Mouse (Mus musculus) cortical plate, adult 2 months (tissue): ENCODE data around the gene Myo1a. TPM values are rescaled to one million over a fixed set of nuclear protein-coding genes. Genes with fewer than 3 reads are reported as not detected.
"Not testable (repeated sequence)": the region's sequence is repeated elsewhere in the genome, so short reads cannot be mapped to it uniquely, and the experiment has no call there.

Source experiments
- H3K27ac ChIP-seq: fragments of 200-500 bp; 2 replicates; pipeline ENCODE4 v1.5.1; 2012; ENCODE audit warnings: low read length, control low read depth, inconsistent platforms; ENCODE audit not compliant: insufficient read depth
- H3K4me1 ChIP-seq: fragments of 200-500 bp; 2 replicates; pipeline ENCODE4 v1.6.1; 2011; ENCODE audit warnings: low read length; ENCODE audit not compliant: control insufficient read depth, insufficient read depth
- H3K4me3 ChIP-seq: fragments of 200-500 bp; 2 replicates; pipeline ENCODE4 v1.5.1; 2011; ENCODE audit warnings: mild to moderate bottlenecking, low read length, control low read depth; ENCODE audit not compliant: insufficient read depth
- CTCF ChIP-seq: fragments of 200-500 bp; IDR thresholded peaks from 2 replicates; pipeline ENCODE4 v1.5.1; 2011; ENCODE audit warnings: mild to moderate bottlenecking, control low read depth, low read length; ENCODE audit not compliant: insufficient read depth; ENCODE audit errors: extremely low read depth
- POLR2A ChIP-seq: fragments of 200-500 bp; IDR thresholded peaks from 2 replicates; pipeline ENCODE4 v1.6.1; 2011; ENCODE audit warnings: mild to moderate bottlenecking, low read length, control low read depth; ENCODE audit not compliant: insufficient read depth; ENCODE audit errors: extremely low read depth
- polyA plus RNA-seq: library from polyadenylated mRNA; depleted of rRNA; stranded (reverse); fragments of >200 nt; gene quantifications from 2 replicates; pipeline ENCODE4 v1.2.3, GENCODE M21; 2012; rRNA removed

Myo1a gene
- 1.3 and 1.7 TPM in 2 replicates for polyA plus RNA-seq

- Histone ChIP-seq H3K4me1 (no peaks in the 10 kb centered on the region), H3K27ac (no peak within 1 kb of the TSS), H3K4me3 (no peak within 1 kb of the TSS)
- TF ChIP-seq CTCF (no peak), POLR2A (no peak)
Measured at GRCm38 (mm10) chr10:127704766-127705220, at the start of gene Myo1a. Gene Myo1a, plus strand, starts transcription at chr10:127705170.

- H3K4me3 ChIP-seq, H3K27ac ChIP-seq: not testable (repeated sequence)
Measured at GRCm38 (mm10) chr10:127657617-127658016, 47.4 kb upstream of the Myo1a start.

GRCm38 (mm10) chr10:127658076-127658475, 46.9 kb upstream of the Myo1a start:
- no peak overlapping the region for H3K27ac ChIP-seq
- H3K4me3 ChIP-seq = no peak overlapping the region
- H3K4me1 ChIP-seq = peaks cover 4% of the 10 kb centered on the region; the same call in 1 of the 2 replicates
- TF ChIP-seq CTCF = no peak
- TF ChIP-seq POLR2A = no peak

More at GRCm38 (mm10) chr10:127657617-127658016, 47.4 kb upstream of the Myo1a start:
- not testable (repeated sequence) for H3K4me1 ChIP-seq

- no peak for TF ChIP-seq POLR2A
- no peak for TF ChIP-seq CTCF
- peaks cover 4% of the 10 kb centered on the region; the same call in 1 of the 2 replicates for H3K4me1 ChIP-seq
- H3K4me3 ChIP-seq = no peak overlapping the region
Measured at GRCm38 (mm10) chr10:127659551-127659950, 45.4 kb upstream of the Myo1a start.

GRCm38 (mm10) chr10:127661291-127661914, 43.6 kb upstream of the Myo1a start:
- Histone ChIP-seq H3K4me3 (no peak overlapping the region; the same call in 1 of the 2 replicates), H3K4me1 (peaks cover 4% of the 10 kb centered on the region; the same call in 1 of the 2 replicates), H3K27ac (peak overlapping the region; percentile 43)
- TF ChIP-seq POLR2A (no peak), CTCF (no peak)

More at GRCm38 (mm10) chr10:127659551-127659950, 45.4 kb upstream of the Myo1a start:
- H3K27ac ChIP-seq = no peak overlapping the region

- TF ChIP-seq CTCF (no peak), POLR2A (0 out of 2 replicates have a peak, but pooled peaks have one; percentile 38)
- Histone ChIP-seq H3K4me3 (peak overlapping the region; percentile 16), H3K4me1 (peaks cover 4% of the 10 kb centered on the region; the same call in 1 of the 2 replicates), H3K27ac (peak overlapping the region; percentile 91)
Measured at GRCm38 (mm10) chr10:127661915-127662663, 42.9 kb upstream of the Myo1a start.

- Histone ChIP-seq H3K4me1 (peaks cover 6% of the 10 kb centered on the region; the same call in 1 of the 2 replicates), H3K27ac (peak overlapping the region; percentile 91), H3K4me3 (peak overlapping the region; percentile 16)
- TF ChIP-seq CTCF = no peak
- TF ChIP-seq POLR2A = no peak
Measured at GRCm38 (mm10) chr10:127662666-127663253, 42.2 kb upstream of the Myo1a start.

GRCm38 (mm10) chr10:127663590-127663989, 41.4 kb upstream of the Myo1a start:
- Histone ChIP-seq H3K4me3 (peak overlapping the region; percentile 98; the same call in 1 of the 2 replicates), H3K27ac (no peak overlapping the region), H3K4me1 (peaks cover 6% of the 10 kb centered on the region; the same call in 1 of the 2 replicates)
- TF ChIP-seq CTCF = no peak
- no peak for TF ChIP-seq POLR2A

GRCm38 (mm10) chr10:127664166-127664565, 40.8 kb upstream of the Myo1a start:
- peak overlapping the region; percentile 98; the same call in 1 of the 2 replicates for H3K4me3 ChIP-seq
- TF ChIP-seq CTCF (no peak), POLR2A (no peak)
- no peak overlapping the region for H3K27ac ChIP-seq
- peaks cover 6% of the 10 kb centered on the region; the same call in 1 of the 2 replicates for H3K4me1 ChIP-seq

- H3K4me1 ChIP-seq = peaks cover 6% of the 10 kb centered on the region; the same call in 1 of the 2 replicates
- H3K27ac ChIP-seq = no peak overlapping the region
- TF ChIP-seq CTCF (no peak), POLR2A (no peak)
- peak overlapping the region; percentile 98 for H3K4me3 ChIP-seq
Measured at GRCm38 (mm10) chr10:127664891-127665290, 40.1 kb upstream of the Myo1a start.
